Mouse (Mus musculus) cerebellum, adult 2 months (tissue): ENCODE measurements around the gene Myo1c. TPM values are rescaled to one million over a fixed set of nuclear protein-coding genes. Genes with fewer than 3 reads are reported as not detected.

Experiments
- DNase-seq, 2 experiments: peaks; one replicate each; pipeline ENCODE4 v3.0.0; 2021
- H3K27ac ChIP-seq: fragments of 200-500 bp; 2 replicates; pipeline ENCODE4 v1.5.1; 2012; ENCODE audit warnings: low read length, control low read depth, inconsistent platforms; ENCODE audit not compliant: insufficient read depth
- H3K27me3 ChIP-seq: fragments of 200-500 bp; 2 replicates; pipeline ENCODE4 v1.6.1; 2012; ENCODE audit warnings: inconsistent platforms, mild to moderate bottlenecking, low read length, moderate library complexity; ENCODE audit not compliant: control insufficient read depth, insufficient read depth
- H3K4me1 ChIP-seq: fragments of 200-500 bp; 2 replicates; pipeline ENCODE4 v1.6.1; 2011; ENCODE audit warnings: low read length; ENCODE audit not compliant: control insufficient read depth, insufficient read depth
- H3K4me3 ChIP-seq: fragments of 200-500 bp; replicated peaks from 2 replicates; pipeline ENCODE3; 2011; ENCODE audit warnings: mild to moderate bottlenecking, low read depth, low read length, control low read depth; ENCODE audit not compliant: insufficient read depth
- CTCF ChIP-seq: fragments of 200-500 bp; IDR thresholded peaks from 2 replicates; pipeline ENCODE4 v1.5.1; 2011; ENCODE audit warnings: low read depth, mild to moderate bottlenecking, control low read depth, low read length, moderate library complexity, borderline replicate concordance; ENCODE audit not compliant: insufficient read depth
- POLR2A ChIP-seq: fragments of 200-500 bp; IDR thresholded peaks from 2 replicates; pipeline ENCODE4 v1.6.1; 2011; ENCODE audit warnings: low read length, control low read depth, borderline replicate concordance; ENCODE audit not compliant: insufficient read depth
- WGBS: fragments of 180-500 bp; shearing (Covaris S2); methylation state at CpG from one replicate; pipeline ENCODE4 v1.1.7; 2018; 5-methylcytosine and 5-hydroxymethylcytosine counted together
- polyA plus RNA-seq: library from polyadenylated mRNA; depleted of rRNA; stranded (reverse); fragments of >200 nt; gene quantifications from 2 replicates; pipeline ENCODE4 v1.2.3, GENCODE M21; 2012; rRNA removed

Myo1c gene
- polyA plus RNA-seq: 26.9 and 28.5 TPM in 2 replicates

DNA sequence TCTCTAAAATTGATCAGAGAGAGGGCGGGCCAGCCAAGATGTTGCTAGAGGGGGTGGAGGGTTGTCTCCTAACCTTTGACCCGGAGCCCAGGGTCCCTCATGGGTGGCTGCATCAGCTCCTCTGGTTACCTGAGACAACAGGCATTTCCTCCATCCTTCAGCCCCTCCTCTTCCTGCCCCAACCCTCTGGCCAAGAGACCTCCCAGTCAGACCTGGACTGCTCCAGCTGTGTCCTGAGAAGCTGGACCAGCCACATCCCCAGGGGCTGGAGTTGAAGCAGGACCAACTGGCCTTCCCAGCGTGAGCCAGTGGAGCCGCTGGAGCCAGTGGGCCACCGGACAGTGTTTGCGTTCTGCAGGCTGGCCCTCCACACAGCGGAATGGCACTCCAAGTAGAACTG, at the start of gene Myo1c:
Myo1c (plus strand) TSS at position 194 of the 400 bp plus-strand sequence.
- H3K4me1 ChIP-seq: peaks cover 35% of the 10 kb centered on the region
- peak within 1 kb of the TSS; percentile 62 for H3K27ac ChIP-seq
- TF ChIP-seq CTCF (no peak), POLR2A (no peak)
- peak within 1 kb of the TSS; percentile 99 for H3K4me3 ChIP-seq
- DNase-seq: no peak
- H3K27me3 ChIP-seq: no peaks in the 10 kb centered on the region
- 69% methylated on average over 7 of the region's 7 CpGs for WGBS

DNA sequence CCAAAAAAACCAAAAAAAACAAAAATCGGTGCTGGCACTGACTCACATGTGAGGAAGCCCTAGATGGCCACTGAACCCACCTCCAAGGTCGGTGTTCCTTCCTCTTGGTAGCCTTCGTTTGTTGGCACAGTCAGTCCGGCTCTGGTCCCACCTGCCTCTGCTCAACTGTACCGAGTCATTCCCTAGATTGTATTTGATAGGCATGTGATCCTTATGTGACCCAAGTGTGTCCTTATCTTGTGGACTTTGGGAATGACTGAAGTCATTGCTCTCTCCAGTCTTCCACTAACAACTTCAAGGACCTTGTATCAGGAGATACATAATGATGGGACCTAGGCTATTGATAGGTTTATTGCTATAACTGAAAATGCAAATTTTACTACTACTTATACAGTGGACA, 45.5 kb upstream of the Myo1c start:
- no peak overlapping the region for H3K4me3 ChIP-seq
- DNase-seq: no peak
- no peaks in the 10 kb centered on the region for H3K27me3 ChIP-seq
- H3K4me1 ChIP-seq: no peaks in the 10 kb centered on the region
- TF ChIP-seq POLR2A (no peak), CTCF (no peak)
- H3K27ac ChIP-seq: no peak overlapping the region
- 87% methylated on average over 5 of the region's 5 CpGs for WGBS

DNA sequence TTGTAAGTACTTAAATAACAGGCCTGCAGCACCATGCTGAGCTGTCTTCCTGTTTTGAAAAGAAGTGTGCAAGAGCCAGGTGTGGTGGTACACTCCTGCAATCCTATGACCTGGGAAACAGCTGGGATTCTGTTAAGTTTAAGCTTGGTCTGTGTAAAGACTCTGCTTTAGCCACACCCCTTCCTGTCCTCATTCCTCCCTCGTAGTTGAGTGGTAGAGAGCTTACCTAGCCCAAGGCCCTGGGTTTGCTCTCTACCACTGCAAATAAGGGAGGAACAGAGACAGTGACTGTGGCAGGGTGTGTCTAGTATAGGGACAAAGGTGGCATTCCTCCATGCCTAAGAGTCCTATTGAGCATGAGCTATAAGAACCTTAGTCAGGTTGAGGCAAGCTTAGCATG, 45.0 kb upstream of the Myo1c start:
- Histone ChIP-seq H3K4me3 (no peak overlapping the region), H3K27me3 (no peaks in the 10 kb centered on the region), H3K4me1 (no peaks in the 10 kb centered on the region), H3K27ac (no peak overlapping the region)
- DNase-seq: no peak
- 67% methylated on average over 1 of the region's 1 CpGs for WGBS
- TF ChIP-seq CTCF (no peak), POLR2A (no peak)

DNA sequence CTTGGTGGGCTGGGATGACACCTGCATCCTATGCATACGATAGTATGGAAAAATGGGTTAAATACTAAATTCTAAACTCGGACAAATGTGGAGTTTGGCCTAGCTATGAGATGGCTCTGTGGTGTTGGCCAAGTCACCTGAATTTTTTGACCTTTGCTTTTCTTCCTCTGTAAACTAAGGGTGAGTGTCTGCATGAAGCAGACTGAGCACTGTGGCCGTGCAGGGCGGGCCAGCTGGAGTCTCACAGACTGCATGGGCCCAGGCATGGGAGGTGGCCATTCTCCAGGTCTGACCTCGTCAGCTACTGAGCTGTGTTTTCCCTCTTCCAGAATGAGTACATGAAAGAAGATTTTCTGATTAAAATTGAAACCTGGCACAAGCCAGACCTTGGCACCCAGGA, 41.5 kb upstream of the Myo1c start:
- no peak for DNase-seq
- Histone ChIP-seq H3K4me3 (no peak overlapping the region), H3K27ac (no peak overlapping the region), H3K4me1 (no peaks in the 10 kb centered on the region), H3K27me3 (no peaks in the 10 kb centered on the region)
- WGBS: 72% methylated on average over 5 of the region's 5 CpGs
- TF ChIP-seq CTCF (no peak), POLR2A (no peak)

DNA sequence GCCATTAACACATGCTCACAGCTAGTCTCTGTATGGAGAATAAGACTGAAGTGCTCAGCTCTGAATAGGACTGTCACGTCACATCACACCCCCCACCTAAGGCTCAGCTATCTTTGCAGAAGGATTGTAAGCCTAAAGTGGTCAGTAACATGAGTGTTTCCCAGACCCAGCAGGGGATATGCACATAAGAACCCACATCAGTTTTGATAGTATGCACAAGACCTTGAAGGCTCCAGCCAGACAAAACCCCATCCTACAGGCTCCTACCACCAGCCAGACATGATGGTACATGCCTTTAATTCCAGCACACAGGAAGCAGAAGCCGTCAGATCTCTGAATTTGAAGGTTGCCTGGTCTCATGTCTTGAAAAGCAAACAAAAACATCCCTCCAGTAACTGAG, 40.3 kb upstream of the Myo1c start:
- no peak for DNase-seq
- WGBS: 86% methylated on average over 2 of the region's 2 CpGs
- no peak overlapping the region for H3K4me3 ChIP-seq
- no peaks in the 10 kb centered on the region for H3K4me1 ChIP-seq
- H3K27me3 ChIP-seq: no peaks in the 10 kb centered on the region
- no peak overlapping the region for H3K27ac ChIP-seq
- no peak for TF ChIP-seq POLR2A
- TF ChIP-seq CTCF: no peak

DNA sequence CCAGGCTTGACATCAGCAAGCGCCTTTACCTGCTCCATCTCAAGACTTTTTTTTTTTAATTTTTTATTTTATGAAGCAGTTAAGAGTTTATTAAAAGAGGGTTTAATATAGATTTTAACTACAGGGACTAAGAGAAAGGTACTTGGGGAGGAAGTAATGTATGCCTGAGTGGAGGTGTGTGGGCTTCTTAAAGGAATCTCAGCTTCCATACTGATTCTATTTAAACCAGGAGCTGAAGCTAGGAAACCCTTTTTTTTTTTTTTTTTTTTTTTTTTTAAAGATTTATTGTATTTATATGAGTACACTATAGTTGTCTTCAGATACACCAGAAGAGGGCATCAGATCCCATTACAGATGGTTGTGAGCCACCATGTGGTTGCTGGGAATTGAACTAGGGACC, 35.5 kb upstream of the Myo1c start:
- Histone ChIP-seq H3K4me3 (no peak overlapping the region), H3K27ac (no peak overlapping the region), H3K27me3 (no peaks in the 10 kb centered on the region), H3K4me1 (peaks cover 2% of the 10 kb centered on the region; the same call in 1 of the 2 replicates)
- no peak for DNase-seq
- 98% methylated on average over 1 of the region's 1 CpGs for WGBS
- TF ChIP-seq CTCF: no peak
- no peak for TF ChIP-seq POLR2A

DNA sequence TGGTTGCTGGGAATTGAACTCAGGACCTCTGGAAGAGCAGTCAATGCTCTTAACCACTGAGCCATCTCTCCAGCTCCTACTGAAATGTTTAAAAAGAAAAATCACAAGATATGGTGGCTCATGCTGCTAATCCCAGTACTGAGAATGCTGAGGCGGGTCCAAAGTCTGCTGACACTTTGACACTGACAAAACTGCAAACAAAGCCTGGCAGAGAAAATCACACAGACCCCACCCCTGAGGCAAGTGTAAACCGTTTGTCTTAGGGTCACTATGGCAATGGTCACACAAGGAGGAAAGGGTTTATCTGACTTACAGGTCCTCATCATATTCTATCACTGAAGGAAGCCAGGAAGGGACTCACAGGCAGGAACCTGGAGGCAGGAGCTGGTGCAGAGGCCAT, 34.7 kb upstream of the Myo1c start:
- H3K27ac ChIP-seq: no peak overlapping the region
- 89% methylated on average over 2 of the region's 2 CpGs for WGBS
- H3K4me1 ChIP-seq: peaks cover 10% of the 10 kb centered on the region
- no peak overlapping the region for H3K4me3 ChIP-seq
- no peak for DNase-seq
- H3K27me3 ChIP-seq: no peaks in the 10 kb centered on the region
- TF ChIP-seq CTCF (no peak), POLR2A (no peak)

DNA sequence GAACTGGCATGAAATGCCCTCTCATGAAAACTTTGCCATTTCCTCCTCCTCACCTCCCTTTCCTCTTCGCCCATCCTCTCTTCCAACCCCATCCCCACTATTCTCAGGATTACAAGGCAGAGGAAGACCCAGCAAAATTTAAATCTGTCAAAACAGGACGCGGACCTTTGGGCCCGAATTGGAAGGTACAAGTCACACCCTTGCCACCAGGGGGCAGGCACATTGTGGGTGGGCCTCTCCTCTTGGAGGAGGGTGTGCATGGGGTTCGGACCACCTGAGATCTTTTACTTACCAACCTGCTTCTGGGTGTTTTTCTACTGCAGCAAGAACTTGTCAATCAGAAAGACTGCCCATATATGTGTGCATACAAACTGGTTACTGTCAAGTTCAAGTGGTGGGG, 31.2 kb upstream of the Myo1c start:
- 81% methylated on average over 5 of the region's 5 CpGs for WGBS
- peak; percentile 34; the same call in 1 of the 2 replicates for TF ChIP-seq CTCF
- no peak for TF ChIP-seq POLR2A
- no peak overlapping the region for H3K27ac ChIP-seq

DNA sequence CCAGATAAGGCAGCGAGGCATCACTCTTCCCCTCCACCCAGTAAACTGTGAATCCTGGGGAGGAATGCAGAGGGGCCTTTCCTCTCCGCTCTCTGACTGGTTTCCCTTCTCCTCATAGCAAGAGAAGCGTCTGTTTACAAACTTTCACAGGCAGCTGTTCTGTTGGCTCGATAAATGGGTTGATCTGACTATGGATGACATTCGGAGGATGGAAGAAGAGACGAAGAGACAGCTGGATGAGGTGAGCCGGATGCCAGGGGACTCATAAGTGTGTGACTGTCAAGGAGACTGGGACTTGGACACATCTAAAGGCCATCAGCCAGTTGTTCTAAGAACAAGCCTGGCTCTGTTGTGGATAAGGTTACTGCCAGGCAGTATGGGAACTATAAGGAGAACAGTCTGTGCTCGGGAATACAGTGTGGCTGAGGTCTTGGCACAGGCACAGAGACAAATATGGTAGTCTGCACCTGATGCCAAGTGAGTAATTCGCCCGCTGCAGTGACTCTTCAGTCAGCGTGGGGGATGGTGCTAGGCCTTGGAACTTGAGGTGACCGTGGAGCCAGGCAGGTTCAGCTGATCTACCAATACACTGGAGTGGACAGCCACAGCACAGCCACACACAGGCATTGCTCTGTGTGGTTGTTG, 30.0 kb upstream of the Myo1c start:
- DNase-seq: peak; percentile 79 to 90
- TF ChIP-seq POLR2A: no peak
- TF ChIP-seq CTCF: no peak
- H3K27me3 ChIP-seq: no peaks in the 10 kb centered on the region
- 20% methylated on average over 12 of the region's 12 CpGs for WGBS
- H3K4me1 ChIP-seq: peaks cover 18% of the 10 kb centered on the region
- peak overlapping the region; percentile 79 for H3K27ac ChIP-seq
- no peak overlapping the region for H3K4me3 ChIP-seq

More for the DNA sequence above, 31.2 kb upstream of the Myo1c start:
- H3K27me3 ChIP-seq: no peaks in the 10 kb centered on the region
- DNase-seq: no peak
- H3K4me1 ChIP-seq: peaks cover 18% of the 10 kb centered on the region
- H3K4me3 ChIP-seq: no peak overlapping the region
